Mouse (Mus musculus) forebrain, embryonic 10.5 days (tissue): Measurements from ENCODE around the gene H2al1m. TPM values are rescaled to one million over a fixed set of nuclear protein-coding genes. Genes with fewer than 3 reads are reported as not detected.
"Not testable (repeated sequence)": the region's sequence is repeated elsewhere in the genome, so short reads cannot be mapped to it uniquely, and the experiment has no call there.

ENCODE experiments used
- DNase-seq: peaks from one replicate; pipeline ENCODE4 v3.0.0-alpha.2; 2017; ENCODE audit warnings: low spot score; ENCODE audit errors: extremely low spot score
- H3K27ac ChIP-seq: fragments of 300-500 bp; sonication (generic); 2 replicates; pipeline ENCODE4 v1.5.1; 2016; ENCODE audit warnings: mild to moderate bottlenecking
- H3K27me3 ChIP-seq: fragments of 300-500 bp; sonication (generic); 2 replicates; pipeline ENCODE4 v1.6.1; 2016; ENCODE audit warnings: mild to moderate bottlenecking; ENCODE audit not compliant: poor library complexity, severe bottlenecking
- H3K36me3 ChIP-seq: fragments of 300-500 bp; sonication (generic); replicated peaks from 2 replicates; pipeline ENCODE4 v1.6.1; 2016; ENCODE audit warnings: mild to moderate bottlenecking, moderate library complexity
- H3K4me1 ChIP-seq: fragments of 300-500 bp; sonication (generic); 2 replicates; pipeline ENCODE4 v1.6.1; 2016
- H3K4me3 ChIP-seq: fragments of 300-500 bp; sonication (generic); 2 replicates; pipeline ENCODE4 v1.5.1; 2016; ENCODE audit warnings: mild to moderate bottlenecking, moderate library complexity
- H3K9me3 ChIP-seq: fragments of 300-500 bp; sonication (generic); 2 replicates; pipeline ENCODE4 v1.6.1; 2016; ENCODE audit warnings: mild to moderate bottlenecking, moderate library complexity
- WGBS: fragments of 180-500 bp; shearing (Covaris S2); methylation state at CpG from one replicate; pipeline ENCODE4 v1.1.7; 2016; 5-methylcytosine and 5-hydroxymethylcytosine counted together
- polyA plus RNA-seq: library from polyadenylated mRNA; unstranded; fragments of >200 nt; fragmentation: Nextera tagmentation; extraction: Ambion mirVana; gene quantifications from 2 replicates; pipeline ENCODE4 v1.2.1, GENCODE M21; 2016

H2al1m gene
- polyA plus RNA-seq, 1 experiment from 2014 or later, result not detected

DNA sequence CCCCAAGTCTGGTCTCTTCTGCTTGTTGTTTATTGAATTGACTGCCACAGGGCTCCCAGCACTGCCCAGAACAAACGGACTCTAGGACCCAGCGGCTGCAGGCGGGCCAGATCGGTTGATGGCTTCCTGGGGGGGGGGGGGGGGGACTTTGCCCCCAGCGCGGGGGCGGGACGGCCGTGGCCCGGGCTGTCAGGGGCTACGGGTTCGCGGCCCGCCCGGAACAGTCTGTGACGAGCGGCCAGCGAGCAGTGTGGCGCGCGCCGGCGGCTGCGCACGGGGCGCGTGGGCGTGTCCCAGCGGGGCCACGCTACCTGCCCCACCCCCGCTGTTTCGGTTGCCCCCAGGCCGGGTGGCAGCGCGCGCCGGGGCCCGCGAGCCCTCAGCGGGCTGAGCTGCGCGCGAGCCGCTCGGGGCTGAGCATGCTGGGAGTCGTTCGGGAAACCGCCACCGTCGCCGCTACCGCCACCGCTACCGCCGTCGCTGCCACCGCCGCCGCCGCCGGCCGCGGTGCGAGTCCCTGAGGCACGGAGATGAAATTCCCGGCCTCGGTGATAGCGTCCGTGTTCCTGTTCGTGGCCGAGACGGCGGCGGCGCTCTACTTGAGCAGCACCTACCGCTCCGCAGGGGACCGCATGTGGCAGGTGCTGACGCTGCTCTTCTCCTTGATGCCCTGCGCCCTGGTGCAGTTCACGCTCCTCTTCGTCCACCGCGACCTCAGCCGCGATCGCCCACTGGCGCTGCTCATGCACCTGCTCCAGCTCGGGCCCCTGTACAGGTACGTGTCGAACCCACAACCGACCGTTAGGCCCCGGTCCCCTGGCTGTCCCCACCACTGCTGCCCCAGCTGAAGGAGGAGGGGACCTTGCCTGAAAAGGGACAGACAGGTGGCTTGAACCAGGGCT is 10.9 kb upstream of the H2al1m start, which contains the start of gene Xk:
Xk (plus strand) TSS at position 297 of the 902 bp plus-strand sequence.
- WGBS, result 10% methylated on average over 47 of the region's 94 CpGs

DNA sequence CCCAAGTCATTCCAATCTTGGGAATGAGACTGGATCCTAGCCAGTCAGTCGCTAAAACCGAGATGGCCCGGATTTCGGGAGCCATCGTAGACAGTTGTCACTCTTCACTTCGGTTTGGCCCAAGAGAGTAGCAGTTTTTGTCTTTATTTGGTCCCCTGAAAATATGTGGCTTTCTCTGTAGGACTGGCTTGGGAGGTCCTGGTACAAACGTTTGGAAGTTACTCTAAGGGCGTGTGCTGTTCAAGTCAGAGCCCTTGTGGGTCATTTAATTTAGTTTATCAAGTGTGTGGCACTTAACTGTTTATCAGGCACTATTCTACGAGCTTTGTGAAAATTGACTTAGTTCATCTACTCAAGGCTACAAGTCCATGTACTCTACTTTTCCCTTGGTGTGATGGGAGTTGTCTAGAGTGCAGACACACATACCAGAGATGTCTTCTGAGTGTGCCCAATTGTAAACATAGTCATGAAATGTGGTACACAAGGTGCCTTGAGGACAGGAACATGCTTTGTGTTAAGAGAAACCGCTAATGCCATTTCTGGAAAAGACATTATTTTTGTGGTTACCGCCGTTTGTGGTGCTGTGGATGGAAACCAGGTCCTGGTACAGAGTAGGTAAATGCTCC is 10.1 kb upstream of the H2al1m start:
- H3K9me3 ChIP-seq, result no peaks in the 10 kb centered on the region
- peak overlapping the region; percentile 83 for H3K27ac ChIP-seq
- H3K27me3 ChIP-seq, result peaks cover 5% of the 10 kb centered on the region; the same call in 1 of the 2 replicates
- no peaks in the 10 kb centered on the region for H3K36me3 ChIP-seq
- no peaks in the 10 kb centered on the region for H3K4me1 ChIP-seq
- no peak for DNase-seq
- H3K4me3 ChIP-seq, result peak overlapping the region; percentile 63
- WGBS, result 59% methylated on average over 12 of the region's 12 CpGs

More for the DNA sequence above, 10.9 kb upstream of the H2al1m start, which contains the start of gene Xk:
- DNase-seq, result peak; percentile 56
- H3K4me3 ChIP-seq, result peak within 1 kb of the TSS; percentile 63
- H3K9me3 ChIP-seq, result no peaks in the 10 kb centered on the region
- H3K4me1 ChIP-seq, result no peaks in the 10 kb centered on the region
- no peaks in the 10 kb centered on the region for H3K36me3 ChIP-seq
- H3K27me3 ChIP-seq, result peaks cover 5% of the 10 kb centered on the region; the same call in 1 of the 2 replicates
- peak within 1 kb of the TSS; percentile 83 for H3K27ac ChIP-seq

DNA sequence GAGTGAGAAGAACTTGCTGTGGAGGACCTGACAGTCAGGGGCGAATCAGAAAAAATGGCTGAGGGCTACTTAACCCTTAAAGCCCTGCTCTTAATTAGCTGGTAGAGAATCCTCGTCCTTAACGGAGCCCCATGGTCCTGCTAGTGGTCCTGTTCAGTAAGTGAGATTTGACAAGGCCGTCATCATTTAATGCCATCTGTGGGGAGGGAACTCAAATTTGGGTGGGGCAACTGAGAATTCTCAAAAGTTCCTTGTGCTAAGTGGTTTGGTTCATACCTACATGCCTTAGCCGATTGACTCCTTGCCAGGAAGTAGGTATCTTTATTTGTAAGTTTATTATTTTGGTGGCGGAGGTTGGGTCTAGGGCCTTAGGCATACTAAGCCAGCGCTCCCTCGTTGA is 9.2 kb upstream of the H2al1m start:
- WGBS, result 83% methylated on average over 8 of the region's 8 CpGs

DNA sequence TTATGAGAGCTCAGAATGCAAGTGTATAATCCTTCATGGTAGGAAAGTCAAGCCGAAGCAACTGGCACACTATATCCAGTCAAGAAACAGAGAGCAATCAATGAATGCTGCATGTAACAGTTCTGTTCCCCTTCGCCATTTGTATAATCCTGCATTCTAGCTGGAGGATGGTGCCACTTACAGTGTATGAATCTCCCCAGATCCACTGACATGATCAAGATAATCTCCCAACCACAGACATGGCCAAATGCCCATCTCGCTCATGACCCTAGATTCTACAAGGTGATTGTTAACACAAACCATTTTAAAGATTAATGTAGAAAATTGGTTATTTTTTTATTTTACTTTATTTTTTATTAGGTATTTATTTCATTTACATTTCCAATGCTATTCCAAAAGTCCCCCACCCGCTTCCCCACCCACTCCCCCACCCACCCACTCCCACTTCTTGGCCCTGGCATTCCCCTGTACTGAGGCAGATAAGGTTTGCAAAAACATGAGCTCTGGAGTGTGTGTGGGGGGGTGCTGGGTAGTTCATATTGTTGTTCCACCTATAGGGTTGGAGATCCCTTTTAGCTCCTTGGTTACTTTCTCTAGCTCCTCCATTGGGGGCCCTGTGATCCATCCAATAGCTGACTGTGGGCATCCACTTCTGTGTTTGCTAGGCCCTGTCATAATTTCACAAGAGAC is 9.7 kb downstream of the H2al1m start:
- H3K27me3 ChIP-seq, H3K4me1 ChIP-seq, H3K4me3 ChIP-seq, DNase-seq, H3K9me3 ChIP-seq, H3K27ac ChIP-seq, H3K36me3 ChIP-seq: not testable (repeated sequence)
- 86% methylated on average over 4 of the region's 4 CpGs for WGBS

More for the DNA sequence above, 9.2 kb upstream of the H2al1m start:
- DNase-seq, result no peak
- H3K36me3 ChIP-seq, result no peaks in the 10 kb centered on the region
- peaks cover 5% of the 10 kb centered on the region; the same call in 1 of the 2 replicates for H3K27me3 ChIP-seq
- H3K27ac ChIP-seq, result no peak overlapping the region
- no peaks in the 10 kb centered on the region for H3K9me3 ChIP-seq
- H3K4me1 ChIP-seq, result no peaks in the 10 kb centered on the region
- no peak overlapping the region for H3K4me3 ChIP-seq

DNA sequence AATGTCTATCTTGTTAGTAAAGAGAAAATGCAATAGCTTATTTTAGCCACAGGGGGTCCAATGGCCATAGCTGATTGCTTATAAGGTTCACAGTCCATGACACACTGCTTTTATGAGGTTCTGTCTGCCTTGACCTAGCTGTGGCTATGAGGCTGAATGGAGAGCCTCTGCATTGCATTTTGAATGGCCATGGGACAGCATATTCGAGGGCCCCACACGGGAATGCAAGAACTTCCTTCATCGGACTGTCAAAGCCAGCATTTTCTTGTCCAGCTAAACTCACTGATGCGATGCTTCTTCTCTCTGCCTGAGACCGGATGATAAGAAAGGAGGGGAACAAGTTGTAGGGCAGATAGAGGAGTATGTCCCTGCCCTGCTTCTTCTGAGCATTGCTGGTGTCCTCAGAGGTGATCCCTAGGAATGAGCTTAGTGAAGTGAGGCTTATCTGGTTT is 14.9 kb downstream of the H2al1m start:
- no peak overlapping the region for H3K27ac ChIP-seq
- H3K4me1 ChIP-seq, result no peaks in the 10 kb centered on the region
- H3K36me3 ChIP-seq, result no peaks in the 10 kb centered on the region
- WGBS, result 92% methylated on average over 5 of the region's 5 CpGs
- H3K4me3 ChIP-seq, result no peak overlapping the region
- H3K27me3 ChIP-seq, result no peaks in the 10 kb centered on the region
- DNase-seq, result no peak
- no peaks in the 10 kb centered on the region for H3K9me3 ChIP-seq

DNA sequence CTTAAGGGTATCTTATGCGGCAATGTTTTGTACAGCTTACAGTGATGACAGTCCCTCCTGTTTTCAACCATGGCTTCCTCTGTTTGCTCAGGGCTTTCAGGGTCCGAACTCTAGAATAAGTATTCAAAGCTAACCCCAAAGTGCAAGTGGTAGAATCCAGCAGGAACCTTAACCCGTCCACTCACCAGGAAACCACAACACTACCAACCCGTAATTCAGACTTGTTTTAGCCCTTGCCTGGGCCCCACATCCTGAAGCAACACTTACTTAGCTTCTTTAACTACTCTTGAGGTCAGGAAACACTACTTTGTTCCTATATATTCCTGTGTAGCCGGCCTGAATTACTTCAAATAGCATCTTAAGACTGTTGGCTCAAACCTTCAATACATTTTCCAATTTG is 19.2 kb downstream of the H2al1m start:
- Histone ChIP-seq H3K4me1 (no peaks in the 10 kb centered on the region), H3K27ac (no peak overlapping the region), H3K4me3 (no peak overlapping the region), H3K27me3 (no peaks in the 10 kb centered on the region), H3K9me3 (no peaks in the 10 kb centered on the region), H3K36me3 (no peaks in the 10 kb centered on the region)
- no peak for DNase-seq
- WGBS, result 88% methylated on average over 5 of the region's 5 CpGs

DNA sequence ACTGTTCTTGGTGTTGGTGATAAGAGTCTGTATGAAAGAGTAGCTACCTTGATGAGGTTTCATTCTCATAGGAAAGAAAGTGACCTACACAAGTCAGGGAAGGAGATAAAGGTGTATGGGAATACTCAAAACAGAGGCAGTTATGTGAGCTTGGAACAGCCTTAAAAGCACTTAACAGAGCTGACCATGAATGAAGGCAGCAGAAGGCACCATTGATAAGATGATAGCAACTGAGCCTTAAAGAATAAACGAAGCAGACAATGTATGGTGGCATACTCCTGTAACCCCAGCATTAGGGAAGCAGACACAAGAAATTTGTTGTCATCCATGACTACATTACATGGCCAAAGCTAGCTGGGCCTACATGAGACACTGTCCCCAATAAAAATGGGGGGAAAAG is 19.9 kb downstream of the H2al1m start:
- WGBS, result 81% methylated on average over 1 of the region's 1 CpGs
- DNase-seq, result no peak
- H3K27me3 ChIP-seq, result no peaks in the 10 kb centered on the region
- no peaks in the 10 kb centered on the region for H3K36me3 ChIP-seq
- H3K4me1 ChIP-seq, result no peaks in the 10 kb centered on the region
- no peaks in the 10 kb centered on the region for H3K9me3 ChIP-seq
- no peak overlapping the region for H3K4me3 ChIP-seq
- H3K27ac ChIP-seq, result no peak overlapping the region

DNA sequence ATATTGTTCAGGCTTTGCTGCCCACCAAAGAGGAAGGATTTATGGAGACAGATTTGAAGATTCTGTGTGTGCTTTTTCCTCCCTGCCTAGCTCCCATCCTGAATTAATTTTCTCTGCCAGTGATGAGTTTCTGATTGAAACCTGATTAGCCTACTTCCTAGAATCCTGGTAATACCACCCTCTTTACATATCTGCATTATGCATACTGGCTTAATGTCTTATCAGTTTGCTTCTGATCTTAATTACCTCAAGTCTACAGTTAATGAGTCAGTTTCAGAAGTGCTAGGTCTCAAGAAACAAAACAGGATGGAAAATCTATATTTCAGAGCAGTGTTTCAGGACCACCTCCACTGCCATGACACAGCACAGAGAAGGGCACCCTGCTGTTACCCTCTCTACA is 32.9 kb downstream of the H2al1m start:
- not testable (repeated sequence) for H3K27ac ChIP-seq, H3K4me1 ChIP-seq

DNA sequence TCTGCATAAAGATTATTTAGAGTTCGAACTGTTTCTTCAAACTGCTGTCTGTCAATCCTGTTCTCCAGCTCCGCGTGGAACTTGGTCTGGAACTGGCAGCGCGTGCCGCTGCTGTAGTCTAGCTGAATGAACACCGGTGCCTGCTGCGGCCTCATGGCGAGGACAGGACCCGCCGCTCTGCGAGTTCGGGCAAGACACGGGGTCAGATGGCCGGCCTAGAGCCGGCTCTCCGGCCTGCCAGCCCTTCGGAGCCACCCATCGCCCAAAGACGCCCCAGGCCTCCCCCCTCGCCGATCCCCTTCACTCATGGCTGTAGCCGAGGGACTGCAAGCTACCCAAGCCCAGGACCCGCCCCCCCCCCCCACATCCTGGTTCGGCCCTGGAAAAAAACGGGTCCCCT is 44.4 kb downstream of the H2al1m start:
- H3K36me3 ChIP-seq, H3K27me3 ChIP-seq, H3K27ac ChIP-seq, H3K4me3 ChIP-seq, DNase-seq, H3K9me3 ChIP-seq, H3K4me1 ChIP-seq: not testable (repeated sequence)
- WGBS, result 88% methylated on average over 26 of the region's 26 CpGs

More for the DNA sequence above, 32.9 kb downstream of the H2al1m start:
- not testable (repeated sequence) for DNase-seq, H3K9me3 ChIP-seq, H3K27me3 ChIP-seq, H3K4me3 ChIP-seq, H3K36me3 ChIP-seq

DNA sequence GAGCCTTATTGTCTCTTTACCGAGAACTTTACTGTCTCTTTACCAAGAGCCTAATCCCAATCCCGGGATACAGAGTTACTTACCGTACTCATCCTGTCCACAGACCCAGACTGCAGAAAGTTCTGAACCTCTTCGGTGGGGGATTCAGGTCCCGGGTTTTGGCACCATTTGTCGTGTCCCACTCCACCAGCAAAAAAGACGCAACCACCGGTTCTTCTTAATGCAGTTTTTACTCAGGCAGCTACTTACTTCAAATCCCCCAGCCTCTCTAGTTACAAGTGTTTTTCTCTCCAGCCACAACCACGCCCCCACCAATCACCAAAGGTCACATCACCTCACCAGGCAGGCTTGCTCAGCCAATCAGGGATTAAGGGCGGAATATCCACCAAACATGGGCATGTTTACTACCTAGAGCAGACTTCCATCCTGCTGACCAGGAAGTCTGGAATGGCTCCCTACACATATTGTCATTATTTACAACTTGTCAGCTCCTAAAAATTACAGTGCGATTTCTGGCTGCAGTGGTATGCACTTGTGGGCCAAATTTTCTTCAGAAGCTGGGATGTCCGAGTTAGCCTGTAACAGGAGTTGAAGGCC is 48.9 kb downstream of the H2al1m start:
- H3K9me3 ChIP-seq, result not testable (repeated sequence)
- 92% methylated on average over 12 of the region's 12 CpGs for WGBS

DNA sequence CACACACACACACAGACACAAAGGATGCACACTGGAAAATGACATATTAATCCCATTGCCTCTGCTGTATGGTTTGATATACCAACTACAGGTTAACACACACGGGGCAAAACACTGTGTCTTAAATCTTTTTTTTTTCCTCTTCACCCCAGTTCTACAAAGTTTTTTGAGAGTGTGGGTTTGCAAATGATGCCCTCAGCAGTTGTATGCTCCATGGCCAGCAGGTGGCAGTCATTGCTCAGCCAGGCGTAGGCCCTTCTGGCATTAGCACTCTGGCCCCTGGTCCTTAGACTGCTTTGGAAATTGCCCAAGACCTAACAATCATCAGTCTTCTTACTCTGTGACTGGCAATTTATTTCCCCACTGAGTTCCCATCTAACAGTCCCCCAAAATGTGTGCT is 49.5 kb downstream of the H2al1m start:
- H3K27me3 ChIP-seq, H3K36me3 ChIP-seq, H3K27ac ChIP-seq, H3K9me3 ChIP-seq, H3K4me3 ChIP-seq, DNase-seq, H3K4me1 ChIP-seq: not testable (repeated sequence)
- 69% methylated on average over 2 of the region's 2 CpGs for WGBS

More for the DNA sequence above, 48.9 kb downstream of the H2al1m start:
- H3K4me1 ChIP-seq, H3K36me3 ChIP-seq, H3K4me3 ChIP-seq, H3K27ac ChIP-seq, DNase-seq, H3K27me3 ChIP-seq: not testable (repeated sequence)
